ENCODE assay signal across 8 mouse cellular contexts in the genomic region with DNA sequence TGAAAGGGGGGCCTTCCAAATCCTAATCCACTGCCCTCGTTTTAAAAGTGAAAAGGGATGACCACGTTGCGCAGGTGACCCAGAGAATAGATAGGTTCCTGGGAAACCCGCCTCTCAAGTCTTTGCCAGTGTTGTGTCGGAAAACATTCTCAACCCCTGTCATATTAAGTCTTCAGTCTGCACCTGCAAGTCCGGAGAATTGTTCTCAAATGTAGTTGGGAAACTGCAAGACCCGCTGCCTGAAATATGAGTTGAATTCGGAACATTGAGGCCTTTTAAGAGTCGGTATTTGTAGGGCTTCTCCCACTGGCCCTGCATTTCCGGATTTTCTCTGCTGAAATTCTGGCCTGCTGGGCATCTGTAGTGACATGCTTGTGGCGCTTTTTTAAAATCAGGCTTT. TPM values are rescaled to one million over a fixed set of nuclear protein-coding genes. Genes with fewer than 3 reads are reported as not detected.
A peak's percentile ranks its signal among the peaks of the same experiment; 100 is the strongest.
DNase-seq lines count a peak whose midpoint lies in the region; ATAC-seq and TF ChIP-seq lines count a peak whose summit lies in the region.

No protein-coding gene starts in this region.

- peaks cover 8% of the 10 kb centered on the region; the same call in 1 of the 2 replicates for H3K4me1 ChIP-seq in embryonic facial prominence, embryonic 15.5 days
- H3K4me1 ChIP-seq in intestine, embryonic 16.5 days (ENCODE audit: control insufficient read depth, insufficient read depth, low read length): peaks cover 6% of the 10 kb centered on the region
- peaks cover 9% of the 10 kb centered on the region; the same call in 1 of the 2 replicates for H3K4me1 ChIP-seq in liver, postnatal 0 days (ENCODE audit: insufficient read depth)
- no peaks in the 10 kb centered on the region for H3K4me1 ChIP-seq in stomach, embryonic 14.5 days (ENCODE audit: control insufficient read depth, insufficient read depth, low read length)

- no peaks in the 10 kb centered on the region for H3K27me3 ChIP-seq in embryonic facial prominence, embryonic 15.5 days
- H3K27me3 ChIP-seq in intestine, embryonic 16.5 days (replicated peaks; ENCODE audit: control insufficient read depth, insufficient read depth, low read length): no peaks in the 10 kb centered on the region
- H3K27me3 ChIP-seq in liver, postnatal 0 days (ENCODE audit: insufficient read depth, low read length): no peaks in the 10 kb centered on the region
- H3K27me3 ChIP-seq in stomach, embryonic 14.5 days (ENCODE audit: control insufficient read depth, insufficient read depth, low read length): no peaks in the 10 kb centered on the region

- peak overlapping the region; percentile 79 for H3K9ac ChIP-seq in embryonic facial prominence, embryonic 15.5 days
- peak overlapping the region; percentile 89 for H3K9ac ChIP-seq in intestine, embryonic 16.5 days (ENCODE audit: low read depth, low read length)
- peak overlapping the region; percentile 80 for H3K9ac ChIP-seq in liver, postnatal 0 days (replicated peaks)
- peak overlapping the region; percentile 76 for H3K9ac ChIP-seq in stomach, embryonic 14.5 days (replicated peaks; ENCODE audit: low read depth, low read length)

- H3K4me3 ChIP-seq in layer of hippocampus, adult 2 months: peak overlapping the region; percentile 86
- peak overlapping the region; percentile 98 for H3K4me3 ChIP-seq in embryonic facial prominence, embryonic 15.5 days (replicated peaks)
- peak overlapping the region; percentile 72 for H3K4me3 ChIP-seq in intestine, embryonic 16.5 days (ENCODE audit: low read length)
- peak overlapping the region; percentile 66 for H3K4me3 ChIP-seq in liver, postnatal 0 days (ENCODE audit: low read depth, low read length)
- H3K4me3 ChIP-seq in stomach, embryonic 14.5 days (ENCODE audit: low read depth, low read length): peak overlapping the region; percentile 68

- no peaks in the 10 kb centered on the region for H3K9me3 ChIP-seq in embryonic facial prominence, embryonic 15.5 days (replicated peaks)
- H3K9me3 ChIP-seq in intestine, embryonic 16.5 days (ENCODE audit: control insufficient read depth, low read length): no peaks in the 10 kb centered on the region
- H3K9me3 ChIP-seq in liver, postnatal 0 days (ENCODE audit: low read length): no peaks in the 10 kb centered on the region
- H3K9me3 ChIP-seq in stomach, embryonic 14.5 days (ENCODE audit: control insufficient read depth, low read depth, low read length): no peaks in the 10 kb centered on the region

- peak overlapping the region; percentile 99 for H3K27ac ChIP-seq in layer of hippocampus, adult 2 months
- peak overlapping the region; percentile 97 for H3K27ac ChIP-seq in embryonic facial prominence, embryonic 15.5 days (replicated peaks)
- peak overlapping the region; percentile 87 for H3K27ac ChIP-seq in intestine, embryonic 16.5 days (ENCODE audit: low read length)
- peak overlapping the region; percentile 97 for H3K27ac ChIP-seq in liver, postnatal 0 days (ENCODE audit: low read depth)
- H3K27ac ChIP-seq in stomach, embryonic 14.5 days (ENCODE audit: low read length): peak overlapping the region; percentile 94

- no peak for TF ChIP-seq EP300 in liver, postnatal 0 days (IDR thresholded peaks at IDR 0.05; ENCODE audit: low read depth)

- H3K4me2 ChIP-seq in embryonic facial prominence, embryonic 15.5 days (replicated peaks): peak overlapping the region; percentile 57
- H3K4me2 ChIP-seq in intestine, embryonic 16.5 days (ENCODE audit: low read depth, low read length): peak overlapping the region; percentile 73
- peak overlapping the region; percentile 73 for H3K4me2 ChIP-seq in liver, postnatal 0 days (ENCODE audit: low read depth, low read length)
- peak overlapping the region; percentile 74 for H3K4me2 ChIP-seq in stomach, embryonic 14.5 days (replicated peaks; ENCODE audit: low read depth, low read length)

- TF ChIP-seq CTCF in layer of hippocampus, adult 2 months (conservative IDR thresholded peaks at IDR 0.05): no peak
- TF ChIP-seq CTCF in liver, postnatal 0 days (IDR thresholded peaks at IDR 0.05; ENCODE audit: low read depth): no peak

- 3% methylated on average over 11 of the region's 11 CpGs for WGBS in embryonic facial prominence, embryonic 15.5 days
- WGBS in intestine, embryonic 16.5 days: 4% methylated on average over 11 of the region's 11 CpGs
- WGBS in liver, postnatal 0 days (ENCODE audit: insufficient replicate concordance): 2% methylated on average over 11 of the region's 11 CpGs
- WGBS in stomach, embryonic 14.5 days: 2% methylated on average over 11 of the region's 11 CpGs

- peaks cover 7% of the 10 kb centered on the region; the same call in 1 of the 2 replicates for H3K36me3 ChIP-seq in embryonic facial prominence, embryonic 15.5 days
- no peaks in the 10 kb centered on the region for H3K36me3 ChIP-seq in intestine, embryonic 16.5 days (ENCODE audit: control insufficient read depth, insufficient read depth, low read length)
- H3K36me3 ChIP-seq in liver, postnatal 0 days (replicated peaks; ENCODE audit: insufficient read depth, low read length): peaks cover 7% of the 10 kb centered on the region
- peaks cover 8% of the 10 kb centered on the region for H3K36me3 ChIP-seq in stomach, embryonic 14.5 days (ENCODE audit: control insufficient read depth, insufficient read depth, low read length)

- ATAC-seq in embryonic facial prominence, embryonic 15.5 days (ENCODE audit: insufficient number of reproducible peaks, low FRiP score, low TSS enrichment, low read depth): no peak
- no peak for ATAC-seq in intestine, embryonic 16.5 days
- no peak for ATAC-seq in liver, postnatal 0 days
- ATAC-seq in stomach, embryonic 14.5 days (ENCODE audit: insufficient number of reproducible peaks, insufficient read depth, low FRiP score, low read depth): no peak
- ATAC-seq in CD4-positive, CD25-positive, alpha-beta regulatory T cell, adult 4 months: no peak

- peak; percentile 9 to 17 for DNase-seq in layer of hippocampus, adult 2 months (ENCODE audit: low spot score in 2 of 2)
- no peak for DNase-seq in layer of hippocampus, postnatal 25 days (ENCODE audit: extremely low spot score in 1 of 2, low spot score in 1 of 2)
- DNase-seq in adipocyte (ENCODE audit: low spot score): peak; percentile 50
- no peak for DNase-seq in liver, postnatal 0 days

RNA-seq across cellular contexts. Expression of a gene that starts 1.0 kb away (rescaled TPM):
- total RNA-seq in layer of hippocampus, adult 2 months (2021): 10 to 100 TPM; 46.0 to 50.3 TPM
- 10 to 100 TPM; 44.4 to 46.0 TPM for total RNA-seq in layer of hippocampus, postnatal 25 days (2021)
- 21.1 and 23.2 TPM in 2 replicates for polyA plus RNA-seq in embryonic facial prominence, embryonic 15.5 days (2015; fragmentation: Nextera tagmentation; extraction: Ambion mirVana)
- polyA plus RNA-seq in intestine, embryonic 16.5 days (2015; fragmentation: Nextera tagmentation; extraction: Ambion mirVana): 13.1 and 16.7 TPM in 2 replicates
- polyA plus RNA-seq in liver, postnatal 0 days (2015; fragmentation: Nextera tagmentation; extraction: Ambion mirVana): 6.7 and 8.2 TPM in 2 replicates
- 36.6 and 39.3 TPM in 2 replicates for polyA plus RNA-seq in stomach, embryonic 14.5 days (2014; fragmentation: Nextera tagmentation; extraction: Ambion mirVana)
- polyA plus RNA-seq in CD4-positive, CD25-positive, alpha-beta regulatory T cell, adult 4 months (2017; shearing (Covaris generic)): 10 to 100 TPM; 17.1 to 26.8 TPM

Comparison
In these comparisons a context has a peak if more than half of its experiments do, and no peak if none do; other contexts are left out.
1. DNase-seq: peak in layer of hippocampus, adult 2 months (2 of 2) and adipocyte (single experiment); none in layer of hippocampus, postnatal 25 days (0 of 2) and liver, postnatal 0 days (single experiment).
2. Peak in every context shown above with its lines, with median percentiles within 50 percentile points of each other: H3K27ac ChIP-seq, H3K4me3 ChIP-seq, H3K4me2 ChIP-seq and H3K9ac ChIP-seq.